10 mouse cellular contexts compared by ENCODE assay signal in genomic region chr9:21213617-21214190, GRCm38 (mm10). TPM values are rescaled to one million over a fixed set of nuclear protein-coding genes. Genes with fewer than 3 reads are reported as not detected.
DNase-seq lines count a peak whose midpoint lies in the region; ATAC-seq and TF ChIP-seq lines count a peak whose summit lies in the region.
"Had no signal": no experiment of that assay in that cellular context is flagged by ENCODE, and none has a peak within 500 bp of the region (broad histone marks: within the 10 kb centered on the region; RNA-seq: fewer than 3 reads in every experiment).

No protein-coding gene starts in this region.

- DNase-seq in 416B (ENCODE audit: low read depth) (peak; percentile 56), G1E (ENCODE audit: low spot score) (no peak)
- DNase-seq in adrenal gland, postnatal 4 days (ENCODE audit: low spot score in 2 of 2) = no peak
- no peak for DNase-seq in layer of hippocampus, adult 11-12 months (ENCODE audit: low spot score)
- DNase-seq: adrenal gland, postnatal 14 days had no signal

- no peak overlapping the region for H3K4me2 ChIP-seq in intestine, postnatal 0 days (replicated peaks; ENCODE audit: low read depth)
- no peak overlapping the region for H3K4me2 ChIP-seq in intestine, embryonic 16.5 days (ENCODE audit: low read depth, low read length)
- H3K4me2 ChIP-seq: heart, embryonic 11.5 days had no signal

- ATAC-seq in intestine, postnatal 0 days = no peak
- no peak for ATAC-seq in intestine, embryonic 16.5 days
- ATAC-seq in G1E (ENCODE audit: extremely low read depth, insufficient number of reproducible peaks, low FRiP score, poor library complexity, severe bottlenecking) = no peak
- ATAC-seq in erythroblast, adult 5-6 weeks (replicated peaks; ENCODE audit: low FRiP score, poor library complexity, severe bottlenecking) = peak; percentile 51; the same call in 1 of the 2 replicates
- no peak for ATAC-seq in activated CD4-positive, CD25-positive, alpha-beta regulatory T cell, adult 4 months

- no peak overlapping the region for H3K27ac ChIP-seq in intestine, postnatal 0 days (ENCODE audit: low read depth, low read length)
- H3K27ac ChIP-seq in intestine, embryonic 16.5 days (ENCODE audit: low read length) = no peak overlapping the region

- no peaks in the 10 kb centered on the region; the same call in 1 of the 2 replicates for H3K4me1 ChIP-seq in intestine, postnatal 0 days (replicated peaks; ENCODE audit: control insufficient read depth, insufficient read depth, low read length)
- H3K4me1 ChIP-seq in intestine, embryonic 16.5 days (ENCODE audit: control insufficient read depth, insufficient read depth, low read length) = 0 out of 2 replicates have a peak, but pooled peaks cover 4% of the 10 kb centered on the region
- no peaks in the 10 kb centered on the region; the same call in 1 of the 2 replicates for H3K4me1 ChIP-seq in G1E (ENCODE audit: insufficient read depth, low read depth, low read length)

- TF ChIP-seq CTCF in intestine, postnatal 0 days (IDR thresholded peaks at IDR 0.05; ENCODE audit: low read depth) = peak; percentile 65
- peak; percentile 40; the same call in 1 of the 2 replicates for TF ChIP-seq CTCF in G1E (IDR thresholded peaks at IDR 0.05; ENCODE audit: low read depth, low read length)

- H3K9me3 ChIP-seq in intestine, postnatal 0 days (ENCODE audit: control insufficient read depth) = no peaks in the 10 kb centered on the region
- no peaks in the 10 kb centered on the region for H3K9me3 ChIP-seq in intestine, embryonic 16.5 days (ENCODE audit: control insufficient read depth, low read length)
- H3K9me3 ChIP-seq in G1E (replicated peaks) = no peaks in the 10 kb centered on the region

- H3K36me3 ChIP-seq in intestine, postnatal 0 days (ENCODE audit: control insufficient read depth, insufficient read depth) = no peaks in the 10 kb centered on the region
- H3K36me3 ChIP-seq in intestine, embryonic 16.5 days (ENCODE audit: control insufficient read depth, insufficient read depth, low read length) = no peaks in the 10 kb centered on the region
- H3K36me3 ChIP-seq in G1E (replicated peaks) = peaks cover 4% of the 10 kb centered on the region

- H3K27me3 ChIP-seq in intestine, postnatal 0 days (replicated peaks; ENCODE audit: control insufficient read depth, insufficient read depth, low read length) = no peaks in the 10 kb centered on the region
- H3K27me3 ChIP-seq in intestine, embryonic 16.5 days (replicated peaks; ENCODE audit: control insufficient read depth, insufficient read depth, low read length) = no peaks in the 10 kb centered on the region
- H3K27me3 ChIP-seq in G1E (ENCODE audit: insufficient read depth, low read length) = peaks cover 26% of the 10 kb centered on the region

- H3K4me3 ChIP-seq in intestine, postnatal 0 days (ENCODE audit: low read depth, low read length) = no peak overlapping the region
- no peak overlapping the region for H3K4me3 ChIP-seq in intestine, embryonic 16.5 days (ENCODE audit: low read length)
- no peak overlapping the region for H3K4me3 ChIP-seq in G1E (ENCODE audit: low read depth, low read length)

- 57% methylated on average over 7 of the region's 7 CpGs for WGBS in intestine, postnatal 0 days
- WGBS in intestine, embryonic 16.5 days = 51% methylated on average over 7 of the region's 7 CpGs

- H3K9ac ChIP-seq in intestine, postnatal 0 days (ENCODE audit: low read depth, low read length) = no peak overlapping the region
- no peak overlapping the region for H3K9ac ChIP-seq in intestine, embryonic 16.5 days (ENCODE audit: low read depth, low read length)

RNA-seq across cellular contexts. Expression of gene Keap1, which starts 25.5 kb away (rescaled TPM):
- polyA plus RNA-seq in intestine, postnatal 0 days (2015; fragmentation: Nextera tagmentation; extraction: Ambion mirVana) = 38.3 and 42.4 TPM in 2 replicates
- 58.1 and 59.7 TPM in 2 replicates for polyA plus RNA-seq in intestine, embryonic 16.5 days (2015; fragmentation: Nextera tagmentation; extraction: Ambion mirVana)
- total RNA-seq in G1E (2014; fragmentation: Nextera tagmentation) (16.7 and 21.3 TPM in 2 replicates), G1E (2017) (46.4 and 48.1 TPM in 2 replicates)
- polyA plus RNA-seq in G1E (2012) = 73.3 and 81.7 TPM in 2 replicates
- total RNA-seq in erythroblast, adult 5-6 weeks (2015; ENCODE audit: low replicate concordance) = 4.6 and 6.9 TPM in 2 replicates
- 6.8 and 8.9 TPM in 2 replicates for total RNA-seq in erythroblast, adult 5-6 weeks (2017; ENCODE audit: low replicate concordance)
- total RNA-seq in adrenal gland, postnatal 4 days (2021) = 10 to 100 TPM; 46.6 to 50.8 TPM
- polyA plus RNA-seq in activated CD4-positive, CD25-positive, alpha-beta regulatory T cell, adult 4 months (2017; shearing (Covaris generic)) = 10 to 100 TPM; 16.9 to 30.0 TPM

RNA-seq across cellular contexts. Expression of gene S1pr5, which starts 34.5 kb away (rescaled TPM):
- not detected in 2 replicates for polyA plus RNA-seq in intestine, postnatal 0 days (2015; fragmentation: Nextera tagmentation; extraction: Ambion mirVana)
- 0.06 TPM in 1 of 2 replicates, not detected in the other for polyA plus RNA-seq in intestine, embryonic 16.5 days (2015; fragmentation: Nextera tagmentation; extraction: Ambion mirVana)
- total RNA-seq in G1E (2014; fragmentation: Nextera tagmentation) (not detected in 2 replicates), G1E (2017) (0.11 TPM in 1 of 2 replicates, not detected in the other)
- not detected in 2 replicates for polyA plus RNA-seq in G1E (2012)
- 1.7 TPM in 1 of 2 replicates, not detected in the other for total RNA-seq in erythroblast, adult 5-6 weeks (2015; ENCODE audit: low replicate concordance)
- total RNA-seq in erythroblast, adult 5-6 weeks (2017; ENCODE audit: low replicate concordance) = 1.1 and 3.2 TPM in 2 replicates
- total RNA-seq in adrenal gland, postnatal 4 days (2021) = under 1 TPM; 0.20 to 0.28 TPM
- under 1 TPM in 1 of 2 experiments, not detected in 1; 0.34 TPM for polyA plus RNA-seq in activated CD4-positive, CD25-positive, alpha-beta regulatory T cell, adult 4 months (2017; shearing (Covaris generic))

RNA-seq across cellular contexts. Expression of gene Pde4a, which starts 48.2 kb away (rescaled TPM):
- 2.8 and 3.5 TPM in 2 replicates for polyA plus RNA-seq in intestine, postnatal 0 days (2015; fragmentation: Nextera tagmentation; extraction: Ambion mirVana)
- polyA plus RNA-seq in intestine, embryonic 16.5 days (2015; fragmentation: Nextera tagmentation; extraction: Ambion mirVana) = 6.2 and 7.8 TPM in 2 replicates
- total RNA-seq in G1E (2014; fragmentation: Nextera tagmentation) (2.5 and 2.9 TPM in 2 replicates), G1E (2017) (1.5 and 1.7 TPM in 2 replicates)
- polyA plus RNA-seq in G1E (2012) = 1.4 and 1.5 TPM in 2 replicates
- 2.5 and 2.7 TPM in 2 replicates for total RNA-seq in erythroblast, adult 5-6 weeks (2015; ENCODE audit: low replicate concordance)
- total RNA-seq in erythroblast, adult 5-6 weeks (2017; ENCODE audit: low replicate concordance) = 0.77 and 1.1 TPM in 2 replicates
- 10 to 100 TPM in 1 of 2 experiments, 1 to 10 TPM in 1; 9.7 to 10.6 TPM for total RNA-seq in adrenal gland, postnatal 4 days (2021)
- 1 to 10 TPM in 1 of 2 experiments, under 1 TPM in 1; 0.44 to 1.1 TPM for polyA plus RNA-seq in activated CD4-positive, CD25-positive, alpha-beta regulatory T cell, adult 4 months (2017; shearing (Covaris generic))

RNA-seq across cellular contexts. Expression of gene Atg4d, which starts 51.4 kb away (rescaled TPM):
- polyA plus RNA-seq in intestine, postnatal 0 days (2015; fragmentation: Nextera tagmentation; extraction: Ambion mirVana) = 44.7 and 48.1 TPM in 2 replicates
- 62.1 and 62.3 TPM in 2 replicates for polyA plus RNA-seq in intestine, embryonic 16.5 days (2015; fragmentation: Nextera tagmentation; extraction: Ambion mirVana)
- total RNA-seq in G1E (2014; fragmentation: Nextera tagmentation) (7.0 and 14.5 TPM in 2 replicates), G1E (2017) (9.1 and 11.0 TPM in 2 replicates)
- 14.9 and 20.7 TPM in 2 replicates for polyA plus RNA-seq in G1E (2012)
- total RNA-seq in erythroblast, adult 5-6 weeks (2015; ENCODE audit: low replicate concordance) = 11.9 TPM in 2 replicates
- total RNA-seq in erythroblast, adult 5-6 weeks (2017; ENCODE audit: low replicate concordance) = 31.9 and 59.8 TPM in 2 replicates
- 10 to 100 TPM; 33.4 to 38.7 TPM for total RNA-seq in adrenal gland, postnatal 4 days (2021)
- 10 to 100 TPM; 24.3 to 26.8 TPM for polyA plus RNA-seq in activated CD4-positive, CD25-positive, alpha-beta regulatory T cell, adult 4 months (2017; shearing (Covaris generic))
